Mouse (Mus musculus): ENCODE measurements around the gene C2cd5. TPM values are rescaled to one million over a fixed set of nuclear protein-coding genes. Genes with fewer than 3 reads are reported as not detected.
A peak's percentile ranks its signal among the peaks of the same experiment; 100 is the strongest.
"Not testable (repeated sequence)": the region's sequence is repeated elsewhere in the genome, so short reads cannot be mapped to it uniquely, and the experiment has no call there.

C2cd5 gene
- polyA plus RNA-seq (2016; fragmentation: Nextera tagmentation; extraction: Ambion mirVana): 51.0 and 52.6 TPM in 2 replicates

- H3K9ac ChIP-seq: peak within 1 kb of the TSS; percentile 90
- peak within 1 kb of the TSS; percentile 72 for H3K4me2 ChIP-seq (replicated peaks)
- H3K27me3 ChIP-seq: no peaks in the 10 kb centered on the region
- peak within 1 kb of the TSS; percentile 96 for H3K27ac ChIP-seq
- WGBS: under 1% methylated on average over 69 of the region's 75 CpGs
- peaks cover 9% of the 10 kb centered on the region for H3K4me1 ChIP-seq
- H3K36me3 ChIP-seq: peaks cover 4% of the 10 kb centered on the region; the same call in 1 of the 2 replicates
- no peaks in the 10 kb centered on the region for H3K9me3 ChIP-seq (replicated peaks)
- peak within 1 kb of the TSS; percentile 60 for H3K4me3 ChIP-seq
- peak; percentile 96 for ATAC-seq (ENCODE audit: low FRiP score)
Measured at GRCm38 (mm10) chr6:143099681-143100382, at the start of gene C2cd5. TSS of gene C2cd5 (minus strand) at chr6:143100141.

GRCm38 (mm10) chr6:143148868-143149267 is 48.9 kb upstream of the C2cd5 start:
- Histone ChIP-seq H3K9me3 (replicated peaks) (no peaks in the 10 kb centered on the region), H3K4me1 (0 out of 2 replicates have a peak, but pooled peaks cover 9% of the 10 kb centered on the region), H3K27ac (no peak overlapping the region), H3K9ac (no peak overlapping the region), H3K36me3 (no peaks in the 10 kb centered on the region), H3K4me3 (no peak overlapping the region), H3K4me2 (replicated peaks) (no peak overlapping the region), H3K27me3 (no peaks in the 10 kb centered on the region)
- ATAC-seq (ENCODE audit: low FRiP score): no peak

GRCm38 (mm10) chr6:143146756-143147155 is 46.8 kb upstream of the C2cd5 start:
- H3K4me3 ChIP-seq: no peak overlapping the region
- ATAC-seq (ENCODE audit: low FRiP score): no peak
- peaks cover 6% of the 10 kb centered on the region; the same call in 1 of the 2 replicates for H3K4me1 ChIP-seq
- H3K36me3 ChIP-seq: no peaks in the 10 kb centered on the region
- H3K9ac ChIP-seq: no peak overlapping the region
- no peaks in the 10 kb centered on the region for H3K27me3 ChIP-seq
- no peaks in the 10 kb centered on the region for H3K9me3 ChIP-seq (replicated peaks)
- H3K4me2 ChIP-seq (replicated peaks): no peak overlapping the region
- no peak overlapping the region for H3K27ac ChIP-seq
- WGBS: 63% methylated on average over 8 of the region's 8 CpGs

- H3K4me2 ChIP-seq (replicated peaks): no peak overlapping the region
- no peak overlapping the region for H3K27ac ChIP-seq
- H3K9me3 ChIP-seq (replicated peaks): no peaks in the 10 kb centered on the region
- H3K27me3 ChIP-seq: no peaks in the 10 kb centered on the region
- no peaks in the 10 kb centered on the region for H3K36me3 ChIP-seq
- 61% methylated on average over 7 of the region's 7 CpGs for WGBS
- no peak for ATAC-seq (ENCODE audit: low FRiP score)
- H3K4me1 ChIP-seq: peaks cover 6% of the 10 kb centered on the region; the same call in 1 of the 2 replicates
- no peak overlapping the region for H3K9ac ChIP-seq
- no peak overlapping the region for H3K4me3 ChIP-seq
Measured at GRCm38 (mm10) chr6:143145051-143145450, 45.1 kb upstream of the C2cd5 start.

GRCm38 (mm10) chr6:143144556-143144955 is 44.6 kb upstream of the C2cd5 start:
- ATAC-seq (ENCODE audit: low FRiP score): no peak
- Histone ChIP-seq H3K4me3 (no peak overlapping the region), H3K9me3 (replicated peaks) (no peaks in the 10 kb centered on the region), H3K27ac (no peak overlapping the region), H3K36me3 (no peaks in the 10 kb centered on the region), H3K9ac (no peak overlapping the region), H3K27me3 (no peaks in the 10 kb centered on the region), H3K4me1 (peaks cover 3% of the 10 kb centered on the region; the same call in 1 of the 2 replicates), H3K4me2 (replicated peaks) (no peak overlapping the region)
- 86% methylated on average over 2 of the region's 2 CpGs for WGBS

- ATAC-seq (ENCODE audit: low FRiP score): no peak
- H3K27ac ChIP-seq: no peak overlapping the region
Measured at GRCm38 (mm10) chr6:143143775-143144273, 43.9 kb upstream of the C2cd5 start.

GRCm38 (mm10) chr6:143143321-143143720 is 43.4 kb upstream of the C2cd5 start:
- Histone ChIP-seq H3K27me3 (no peaks in the 10 kb centered on the region), H3K4me3 (no peak overlapping the region), H3K27ac (no peak overlapping the region), H3K9ac (no peak overlapping the region), H3K4me1 (peaks cover 3% of the 10 kb centered on the region; the same call in 1 of the 2 replicates), H3K9me3 (replicated peaks) (no peaks in the 10 kb centered on the region), H3K4me2 (replicated peaks) (peak overlapping the region; percentile 59), H3K36me3 (no peaks in the 10 kb centered on the region)
- 80% methylated on average over 9 of the region's 9 CpGs for WGBS
- ATAC-seq (ENCODE audit: low FRiP score): no peak

More at GRCm38 (mm10) chr6:143143775-143144273, 43.9 kb upstream of the C2cd5 start:
- Histone ChIP-seq H3K4me3 (peak overlapping the region; percentile 33), H3K9ac (0 out of 2 replicates have a peak overlapping the region, but pooled peaks have one; percentile 23), H3K36me3 (no peaks in the 10 kb centered on the region), H3K9me3 (replicated peaks) (no peaks in the 10 kb centered on the region), H3K4me1 (peaks cover 3% of the 10 kb centered on the region; the same call in 1 of the 2 replicates), H3K4me2 (replicated peaks) (peak overlapping the region; percentile 59), H3K27me3 (no peaks in the 10 kb centered on the region)
- WGBS: 15% methylated on average over 19 of the region's 19 CpGs

- 96% methylated on average over 4 of the region's 4 CpGs for WGBS
- Histone ChIP-seq H3K27ac (no peak overlapping the region), H3K9ac (no peak overlapping the region), H3K9me3 (replicated peaks) (no peaks in the 10 kb centered on the region), H3K4me3 (no peak overlapping the region), H3K4me2 (replicated peaks) (no peak overlapping the region), H3K27me3 (no peaks in the 10 kb centered on the region), H3K36me3 (no peaks in the 10 kb centered on the region), H3K4me1 (peaks cover 3% of the 10 kb centered on the region; the same call in 1 of the 2 replicates)
- ATAC-seq (ENCODE audit: low FRiP score): no peak
Measured at GRCm38 (mm10) chr6:143142861-143143260, 42.9 kb upstream of the C2cd5 start.

- not testable (repeated sequence) for H3K9ac ChIP-seq; H3K4me2 ChIP-seq (replicated peaks); H3K4me1 ChIP-seq; H3K9me3 ChIP-seq (replicated peaks); H3K4me3 ChIP-seq; ATAC-seq (ENCODE audit: low FRiP score); H3K27ac ChIP-seq; H3K27me3 ChIP-seq; H3K36me3 ChIP-seq
- WGBS: 74% methylated on average over 9 of the region's 10 CpGs
Measured at GRCm38 (mm10) chr6:143141624-143142592, 42.0 kb upstream of the C2cd5 start.

- no peaks in the 10 kb centered on the region for H3K9me3 ChIP-seq (replicated peaks)
- no peak overlapping the region for H3K9ac ChIP-seq
- WGBS: 86% methylated on average over 9 of the region's 9 CpGs
- no peak overlapping the region for H3K4me3 ChIP-seq
- no peak for ATAC-seq (ENCODE audit: low FRiP score)
- no peaks in the 10 kb centered on the region for H3K36me3 ChIP-seq
- H3K4me2 ChIP-seq (replicated peaks): no peak overlapping the region
- no peaks in the 10 kb centered on the region for H3K27me3 ChIP-seq
- H3K27ac ChIP-seq: no peak overlapping the region
- peaks cover 3% of the 10 kb centered on the region; the same call in 1 of the 2 replicates for H3K4me1 ChIP-seq
Measured at GRCm38 (mm10) chr6:143140884-143141283, 40.9 kb upstream of the C2cd5 start.

- 94% methylated on average over 2 of the region's 2 CpGs for WGBS
- Histone ChIP-seq H3K4me1 (peaks cover 3% of the 10 kb centered on the region; the same call in 1 of the 2 replicates), H3K4me3 (no peak overlapping the region), H3K9ac (no peak overlapping the region), H3K27ac (no peak overlapping the region), H3K4me2 (replicated peaks) (no peak overlapping the region), H3K36me3 (no peaks in the 10 kb centered on the region), H3K27me3 (no peaks in the 10 kb centered on the region), H3K9me3 (replicated peaks) (no peaks in the 10 kb centered on the region)
- no peak for ATAC-seq (ENCODE audit: low FRiP score)
Measured at GRCm38 (mm10) chr6:143139417-143139816, 39.5 kb upstream of the C2cd5 start.

GRCm38 (mm10) chr6:143137341-143137740 is 37.4 kb upstream of the C2cd5 start:
- H3K27ac ChIP-seq: no peak overlapping the region
- 79% methylated on average over 5 of the region's 5 CpGs for WGBS
- H3K4me3 ChIP-seq: no peak overlapping the region
- ATAC-seq (ENCODE audit: low FRiP score): no peak
- H3K27me3 ChIP-seq: no peaks in the 10 kb centered on the region
- H3K4me1 ChIP-seq: no peaks in the 10 kb centered on the region
- no peaks in the 10 kb centered on the region for H3K36me3 ChIP-seq
- no peak overlapping the region for H3K9ac ChIP-seq
- no peaks in the 10 kb centered on the region for H3K9me3 ChIP-seq (replicated peaks)
- no peak overlapping the region for H3K4me2 ChIP-seq (replicated peaks)

All from hindbrain, embryonic 12.5 days (tissue).